Mouse (Mus musculus) thymus, adult 2 months (tissue): ENCODE results near the gene Tbl3. TPM values are rescaled to one million over a fixed set of nuclear protein-coding genes. Genes with fewer than 3 reads are reported as not detected.

Experiments used
- DNase-seq: peaks from one replicate; pipeline ENCODE4 v3.0.0; 2021
- H3K27ac ChIP-seq: fragments of 200-500 bp; 2 replicates; pipeline ENCODE4 v1.5.1; 2012; ENCODE audit warnings: low read length, control low read depth; ENCODE audit not compliant: control insufficient read depth, insufficient read depth
- H3K27me3 ChIP-seq: fragments of 200-500 bp; 2 replicates; pipeline ENCODE4 v1.6.1; 2012; ENCODE audit warnings: mild to moderate bottlenecking, low read length, moderate library complexity, mixed read lengths; ENCODE audit not compliant: control insufficient read depth, insufficient read depth
- H3K36me3 ChIP-seq: fragments of 200-500 bp; 2 replicates; pipeline ENCODE4 v1.6.1; 2012; ENCODE audit warnings: mild to moderate bottlenecking, low read length, moderate library complexity; ENCODE audit not compliant: control insufficient read depth, insufficient read depth
- H3K4me1 ChIP-seq: fragments of 200-500 bp; replicated peaks from 2 replicates; pipeline ENCODE4 v1.6.1; 2012; ENCODE audit warnings: low read length; ENCODE audit not compliant: control insufficient read depth, insufficient read depth
- H3K4me3 ChIP-seq: fragments of 200-500 bp; 2 replicates; pipeline ENCODE4 v1.5.1; 2012; ENCODE audit warnings: mild to moderate bottlenecking, low read length, control low read depth, moderate library complexity; ENCODE audit not compliant: control insufficient read depth, insufficient read depth
- CTCF ChIP-seq: fragments of 200-500 bp; IDR thresholded peaks from 2 replicates; pipeline ENCODE4 v1.5.1; 2012; ENCODE audit warnings: mild to moderate bottlenecking, control low read depth, low read length, moderate library complexity, borderline replicate concordance; ENCODE audit not compliant: control insufficient read depth, poor library complexity, insufficient read depth; ENCODE audit errors: extremely low read depth
- POLR2A ChIP-seq: fragments of 200-500 bp; IDR thresholded peaks from 2 replicates; pipeline ENCODE4 v1.6.1; 2012; ENCODE audit warnings: mild to moderate bottlenecking, low read length, control low read depth, moderate library complexity; ENCODE audit not compliant: control insufficient read depth, poor library complexity, insufficient read depth; ENCODE audit errors: extremely low read depth
- WGBS: fragments of 180-500 bp; shearing (Covaris S2); methylation state at CpG from one replicate; pipeline ENCODE4 v1.1.7; 2018; 5-methylcytosine and 5-hydroxymethylcytosine counted together
- polyA plus RNA-seq: library from polyadenylated mRNA; depleted of rRNA; stranded (reverse); fragments of >200 nt; gene quantifications from 2 replicates; pipeline ENCODE4 v1.2.3, GENCODE M21; 2012

Tbl3 gene
- polyA plus RNA-seq, 1 experiment: 109 TPM

DNA sequence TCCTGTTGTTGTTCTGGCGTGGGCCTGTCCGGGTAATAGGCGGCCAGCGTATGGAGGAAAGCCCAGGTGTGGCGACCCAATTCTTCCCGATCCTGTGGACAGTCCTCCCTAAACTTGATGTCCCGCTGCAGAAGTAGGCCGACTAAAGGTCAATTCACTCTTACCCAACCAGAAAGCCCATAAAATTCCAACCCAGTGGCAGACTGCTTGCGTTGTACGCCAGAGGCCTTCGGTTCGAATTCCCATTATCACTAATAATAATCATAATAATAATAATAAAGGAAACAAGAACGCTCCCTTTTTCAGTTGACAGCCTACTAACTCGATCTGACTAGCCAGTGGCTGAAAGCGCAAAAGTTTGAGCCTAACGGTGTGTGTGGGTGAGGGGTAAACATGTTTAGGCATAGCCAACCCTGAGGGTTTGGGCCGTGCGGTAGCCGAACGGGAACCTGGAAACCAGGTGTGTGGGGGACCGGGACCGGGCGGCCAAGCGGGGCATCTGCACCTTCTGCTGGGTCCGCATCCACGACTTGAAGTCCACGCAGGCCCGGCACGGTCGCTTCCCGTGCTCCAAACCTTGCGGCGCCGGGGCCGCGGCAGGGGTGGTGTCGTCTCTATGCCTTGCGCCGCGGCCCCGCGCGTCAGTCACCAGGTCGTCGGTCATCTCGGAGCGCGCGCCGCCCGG, 12.0 kb downstream of the Tbl3 start:
- no peak for DNase-seq
- H3K36me3 ChIP-seq: no peaks in the 10 kb centered on the region
- TF ChIP-seq CTCF (no peak), POLR2A (no peak)
- peak overlapping the region; percentile 71 for H3K4me3 ChIP-seq
- H3K27me3 ChIP-seq: 0 out of 2 replicates have a peak, but pooled peaks cover 2% of the 10 kb centered on the region
- peaks cover 17% of the 10 kb centered on the region for H3K4me1 ChIP-seq
- no peak overlapping the region for H3K27ac ChIP-seq
- WGBS: 21% methylated on average over 51 of the region's 51 CpGs

DNA sequence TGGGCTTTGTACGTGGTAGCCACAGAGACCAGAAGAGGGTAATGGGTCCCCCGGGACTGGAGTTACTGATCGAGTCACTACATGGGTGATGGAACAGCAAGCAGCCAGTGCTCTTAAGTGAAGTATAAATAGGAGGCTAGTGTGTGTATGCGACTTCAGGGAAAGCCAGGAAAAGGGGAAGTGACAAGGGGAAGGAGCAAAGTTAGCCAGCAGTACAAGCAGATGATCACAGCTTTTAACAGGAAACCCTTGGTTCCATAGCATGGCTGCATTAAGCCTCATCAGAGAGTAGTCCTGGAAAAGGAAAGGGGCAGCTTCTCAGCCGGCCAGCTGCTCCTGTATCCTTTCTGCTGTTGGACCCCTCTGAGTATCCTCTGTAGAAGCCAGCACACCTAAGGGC, 15.1 kb downstream of the Tbl3 start:
- Histone ChIP-seq H3K27ac (no peak overlapping the region), H3K4me1 (peaks cover 17% of the 10 kb centered on the region), H3K36me3 (no peaks in the 10 kb centered on the region), H3K27me3 (peaks cover 15% of the 10 kb centered on the region), H3K4me3 (no peak overlapping the region)
- no peak for DNase-seq
- TF ChIP-seq CTCF: no peak
- no peak for TF ChIP-seq POLR2A
- 81% methylated on average over 5 of the region's 5 CpGs for WGBS

DNA sequence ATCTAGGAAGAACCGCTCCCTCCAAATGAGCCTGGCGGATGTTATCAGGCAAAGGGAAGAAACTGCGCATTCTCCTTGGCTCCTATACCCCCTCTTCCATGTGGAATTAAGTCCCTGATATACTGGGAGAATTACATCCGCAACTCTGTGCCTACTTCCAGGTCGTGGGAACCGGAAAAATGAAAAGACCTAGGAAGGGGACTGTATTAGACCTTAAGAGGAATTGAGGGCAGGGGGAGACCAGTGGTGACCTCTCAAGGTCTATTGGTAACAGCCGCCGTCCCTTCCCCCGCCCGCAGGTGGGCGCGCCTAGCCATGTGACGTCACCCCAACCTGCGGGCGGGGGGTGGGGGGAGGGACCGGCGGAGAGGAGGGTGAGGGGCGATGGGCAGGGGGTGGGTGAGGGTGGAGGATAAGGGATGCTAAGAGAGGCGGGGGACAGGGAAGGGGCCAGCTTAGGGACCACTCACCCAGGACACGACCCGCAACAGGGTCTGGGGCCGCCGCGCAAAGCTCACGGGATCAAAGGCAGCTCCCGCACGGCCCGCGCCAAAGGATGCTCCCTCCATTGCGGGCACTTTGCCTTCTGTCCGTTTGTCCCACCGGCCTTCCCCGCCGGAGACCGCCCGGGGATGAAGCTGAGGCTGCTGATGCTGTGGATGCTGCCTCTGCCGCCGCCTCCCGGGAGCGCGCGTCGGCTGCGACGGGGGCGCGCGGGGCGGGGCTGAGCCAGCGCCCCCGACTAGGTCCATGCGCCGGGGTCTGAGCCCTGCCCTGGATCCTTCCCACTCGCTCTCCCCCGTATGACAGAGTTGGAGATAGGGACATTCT, 18.0 kb downstream of the Tbl3 start, which contains the start of gene Syngr3:
Syngr3 (minus strand) TSS at position 705 of the 831 bp plus-strand sequence.
- peaks cover 15% of the 10 kb centered on the region for H3K27me3 ChIP-seq
- H3K36me3 ChIP-seq: no peaks in the 10 kb centered on the region
- H3K27ac ChIP-seq: no peak within 1 kb of the TSS
- H3K4me1 ChIP-seq: peaks cover 22% of the 10 kb centered on the region
- no peak within 1 kb of the TSS for H3K4me3 ChIP-seq
- TF ChIP-seq CTCF (no peak), POLR2A (no peak)
- no peak for DNase-seq
- WGBS: 4% methylated on average over 55 of the region's 55 CpGs

DNA sequence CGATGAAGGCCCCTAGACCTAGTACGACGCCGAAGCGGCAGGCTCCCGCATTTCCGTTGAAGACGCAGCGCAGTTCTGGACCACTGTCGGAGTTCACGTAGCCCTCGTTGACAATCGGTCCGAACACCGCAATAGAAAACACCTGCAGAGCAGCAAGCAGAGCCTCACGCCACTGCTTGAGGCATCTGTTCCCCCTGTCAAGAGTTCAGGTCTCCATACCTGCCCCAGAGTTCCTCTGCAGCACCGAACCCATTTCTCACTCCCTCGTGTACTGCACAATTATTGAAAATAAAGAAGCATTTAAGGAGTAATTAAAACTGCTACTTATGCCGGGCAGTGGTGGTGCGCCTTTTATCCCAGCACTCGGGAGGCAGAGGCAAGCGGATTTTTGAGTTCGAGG, 19.9 kb downstream of the Tbl3 start:
- no peak for TF ChIP-seq CTCF
- no peak for TF ChIP-seq POLR2A
- Histone ChIP-seq H3K27me3 (peaks cover 15% of the 10 kb centered on the region), H3K27ac (no peak overlapping the region), H3K4me3 (peak overlapping the region; percentile 40), H3K4me1 (peaks cover 22% of the 10 kb centered on the region), H3K36me3 (no peaks in the 10 kb centered on the region)
- WGBS: 22% methylated on average over 23 of the region's 23 CpGs
- DNase-seq: no peak

DNA sequence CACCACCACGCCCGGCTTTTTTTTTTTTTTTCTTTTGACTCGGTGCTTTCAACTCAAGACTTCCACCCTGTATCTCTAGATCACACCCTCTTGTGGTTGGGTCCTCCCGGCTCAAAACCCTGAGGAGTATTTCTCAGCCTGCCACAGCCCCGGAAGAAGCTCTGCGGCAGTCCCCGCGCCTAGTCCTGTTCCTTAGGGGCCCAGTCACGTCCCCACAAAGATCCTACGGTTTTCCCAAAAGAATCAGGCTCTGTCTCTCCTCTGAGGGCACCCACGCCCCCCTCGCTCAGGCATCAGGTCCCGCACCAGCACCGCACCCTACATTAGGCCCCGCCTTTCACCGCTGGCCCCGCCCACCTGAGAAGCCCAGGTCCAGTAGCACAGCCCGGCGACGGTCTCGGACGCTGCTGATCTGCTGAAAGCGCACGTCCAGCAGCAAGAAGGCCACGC, 20.3 kb downstream of the Tbl3 start:
- Histone ChIP-seq H3K4me1 (peaks cover 22% of the 10 kb centered on the region), H3K36me3 (no peaks in the 10 kb centered on the region), H3K27me3 (peaks cover 15% of the 10 kb centered on the region), H3K27ac (no peak overlapping the region), H3K4me3 (peak overlapping the region; percentile 40)
- no peak for TF ChIP-seq CTCF
- TF ChIP-seq POLR2A: no peak
- DNase-seq: peak; percentile 72
- WGBS: under 1% methylated on average over 25 of the region's 25 CpGs

DNA sequence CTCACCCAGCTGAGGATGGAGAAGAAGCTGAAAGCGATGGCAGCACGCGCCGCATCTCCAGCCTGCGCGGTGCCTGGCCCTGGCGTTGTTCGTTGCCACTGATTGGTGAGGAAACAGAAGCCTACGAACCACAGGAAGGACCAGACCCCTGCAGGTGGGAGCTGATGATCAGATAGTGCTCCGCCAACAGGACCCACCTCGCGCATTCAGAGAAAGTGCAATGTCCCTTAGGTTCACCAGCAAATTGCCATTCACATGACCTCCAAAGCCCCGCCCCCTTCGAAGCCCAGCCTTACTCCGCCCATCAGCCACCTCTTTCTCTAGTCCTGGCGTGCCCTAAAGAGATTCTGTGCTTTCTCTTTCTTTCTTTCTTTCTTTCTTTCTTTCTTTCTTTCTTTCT, 20.9 kb downstream of the Tbl3 start:
- H3K36me3 ChIP-seq: no peaks in the 10 kb centered on the region
- WGBS: 37% methylated on average over 16 of the region's 16 CpGs
- peak; percentile 34 for DNase-seq

More for the DNA sequence above, 20.9 kb downstream of the Tbl3 start:
- Histone ChIP-seq H3K27ac (no peak overlapping the region), H3K4me1 (peaks cover 22% of the 10 kb centered on the region), H3K4me3 (no peak overlapping the region), H3K27me3 (peaks cover 15% of the 10 kb centered on the region)
- TF ChIP-seq POLR2A (no peak), CTCF (no peak)
